Mouse (Mus musculus): ENCODE measurements around the gene Adgra1.

- peak; percentile 23; the same call in 1 of the 2 replicates for TF ChIP-seq CTCF (IDR thresholded peaks at IDR 0.05; ENCODE audit: extremely low read depth, insufficient read depth, insufficient read length, insufficient replicate concordance)
- no peak for TF ChIP-seq POLR2A (IDR thresholded peaks at IDR 0.05; ENCODE audit: low read depth, low read length)
Measured at GRCm38 (mm10) chr7:139905661-139906060, 71.7 kb downstream of the Adgra1 start.
